Mouse (Mus musculus): ENCODE data around the gene Sqor.

Gene Sqor

DNA sequence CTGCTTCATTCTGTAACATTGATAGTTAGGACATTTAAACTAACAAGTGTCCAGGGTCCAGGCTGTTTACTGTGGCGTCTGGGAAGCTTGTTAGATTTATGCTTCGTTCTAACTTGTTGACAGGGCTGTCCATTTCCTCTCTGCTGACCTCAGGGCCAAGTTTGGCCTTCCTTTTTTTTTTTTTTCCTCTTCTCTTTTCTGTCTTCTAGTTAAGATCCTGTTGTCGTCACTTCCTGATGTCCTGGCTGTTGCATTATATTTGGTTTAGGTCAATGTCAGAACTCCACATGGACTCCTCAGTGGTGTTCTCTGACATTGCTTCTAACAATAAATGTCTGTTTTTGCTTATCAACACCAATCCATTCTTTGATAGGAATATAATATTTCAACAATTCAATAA is 15.4 kb downstream of the Sqor start:
- ChIA-PET CTCF (interaction anchor here in 1 of 4 experiments (0.7 kb wide), 1 partner anchor 593 kb away, joined by 3 read pairs; no protein-coding TSS in a partner anchor), POLR2A (no interaction called here)

DNA sequence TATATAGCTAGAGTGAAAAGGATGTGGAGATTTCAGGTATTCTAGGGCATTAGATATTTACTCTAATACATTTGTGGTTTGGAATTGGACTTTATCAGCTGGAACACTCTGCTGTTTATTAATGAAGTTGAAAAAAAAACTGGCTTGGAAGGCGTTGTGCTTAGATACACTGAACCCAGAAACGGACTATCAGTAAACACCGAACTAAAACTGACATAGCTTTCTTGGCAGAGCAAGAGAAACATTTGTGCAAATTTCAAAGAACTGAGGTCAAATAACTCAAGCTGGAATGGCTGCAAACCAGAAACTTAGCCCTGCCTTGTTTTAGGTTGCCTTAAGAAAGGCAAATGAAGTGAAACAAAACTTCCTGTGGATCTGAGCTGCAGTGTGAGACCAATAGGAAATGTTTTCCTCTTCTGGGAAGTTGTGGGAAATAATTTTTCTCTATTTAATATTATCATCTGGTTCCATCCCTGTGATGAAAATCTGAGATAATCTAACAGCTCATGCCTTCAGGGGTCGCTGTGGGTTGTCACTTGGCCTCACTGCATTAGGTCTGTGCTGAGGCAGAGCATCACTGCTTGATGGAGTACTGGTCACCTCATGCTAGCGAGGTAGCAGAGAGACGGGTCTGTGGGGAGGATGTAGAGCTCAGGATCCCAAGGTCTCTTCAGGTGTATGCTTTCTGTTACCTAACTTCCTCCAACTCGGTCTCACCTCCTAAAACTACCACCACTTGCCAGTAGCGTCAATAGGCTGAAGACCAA is 16.7 kb downstream of the Sqor start:
- ChIA-PET CTCF (interaction anchor here in 1 of 4 experiments (1.1 kb wide), 1 partner anchor 44 kb away, joined by 3 read pairs; no protein-coding TSS in a partner anchor), POLR2A (interaction anchor here in 1 of 4 experiments (0.5 kb wide), 1 partner anchor 372 kb away, joined by 3 read pairs; no protein-coding TSS in a partner anchor)

DNA sequence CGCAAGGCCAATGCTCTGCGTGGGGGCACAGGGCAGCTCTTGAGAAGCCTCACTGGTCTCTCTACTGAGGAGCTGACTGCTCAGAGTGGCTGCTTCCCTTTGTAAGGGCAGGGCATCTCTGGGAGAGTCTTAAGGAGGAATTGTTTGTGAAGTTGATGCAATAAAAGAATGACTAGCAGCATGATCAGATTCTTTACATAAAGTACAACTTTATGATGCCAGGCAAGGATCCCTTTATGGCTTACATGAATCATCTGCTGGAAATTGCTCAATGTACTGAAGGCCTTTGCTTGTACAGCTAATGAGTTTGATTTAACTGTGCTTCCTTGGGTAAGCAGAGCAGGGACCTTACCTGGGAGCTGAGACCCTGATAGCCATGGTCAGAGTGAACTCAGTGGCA is 18.7 kb downstream of the Sqor start:
- ChIA-PET CTCF (no interaction called here), POLR2A (no interaction called here)

DNA sequence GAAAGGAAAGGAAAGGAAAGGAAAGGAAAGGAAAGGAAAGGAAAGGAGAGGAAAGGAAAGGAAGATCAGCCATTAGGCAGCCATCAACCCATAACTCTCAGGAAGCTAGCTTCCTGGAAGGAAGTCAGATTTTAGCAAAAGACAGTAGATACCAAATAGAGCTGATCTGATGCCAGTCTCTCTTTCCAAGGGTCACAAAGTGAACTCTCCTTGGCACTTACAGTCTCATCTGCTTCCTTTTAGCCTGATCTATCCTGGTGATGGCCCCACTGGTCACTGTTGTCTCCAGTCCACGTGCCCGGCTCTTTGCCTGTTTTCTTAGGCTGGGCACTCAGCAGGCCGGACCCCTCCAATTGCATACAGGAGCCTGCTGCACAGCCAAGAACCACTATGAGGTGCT is 19.7 kb downstream of the Sqor start:
- POLR2A ChIA-PET = no interaction called here
- CTCF ChIA-PET = no interaction called here

DNA sequence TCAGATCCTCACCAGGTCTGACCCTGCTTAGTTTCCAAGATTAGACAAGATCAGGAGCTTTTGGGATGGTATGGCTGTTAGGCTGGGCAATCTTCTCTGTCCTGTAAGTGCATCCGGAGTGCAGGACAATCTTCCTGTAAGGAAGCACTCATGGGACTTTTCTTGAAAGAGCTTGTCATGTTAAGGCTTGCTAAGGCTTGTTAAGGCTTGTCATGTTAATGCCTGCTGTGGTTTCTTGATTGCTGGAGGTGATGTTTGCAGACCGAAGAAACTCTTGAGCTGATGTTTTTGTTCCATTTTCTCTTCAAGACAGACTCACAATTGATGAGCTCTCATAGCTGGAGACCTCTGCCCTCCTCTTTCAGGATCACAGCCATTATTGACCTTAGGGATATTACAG is 21.1 kb downstream of the Sqor start:
- ChIA-PET POLR2A (interaction anchor here in 1 of 4 experiments (0.6 kb wide), 1 partner anchor 659 kb away, joined by 6 read pairs; no protein-coding TSS in a partner anchor), CTCF (no interaction called here)

DNA sequence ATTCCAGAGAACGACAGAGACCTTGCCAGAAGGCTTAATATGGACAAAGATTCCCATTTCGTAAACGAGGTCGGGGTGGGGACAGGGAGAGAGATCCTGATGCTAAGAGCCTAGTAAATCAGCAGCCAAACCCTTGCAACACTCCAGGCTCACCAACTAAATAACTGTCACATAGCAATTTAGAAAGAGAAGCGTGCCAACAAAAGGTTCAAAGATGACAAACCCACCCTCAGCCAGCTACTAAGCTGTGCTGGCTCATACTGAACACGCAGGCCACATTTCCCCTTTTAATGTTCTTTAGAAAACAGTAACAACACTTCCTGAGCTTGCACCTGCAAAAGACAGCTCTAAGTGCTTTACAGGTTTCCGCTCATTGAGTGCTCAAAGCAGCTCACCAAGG is 24.3 kb downstream of the Sqor start:
- POLR2A ChIA-PET = no interaction called here
- CTCF ChIA-PET = no interaction called here

DNA sequence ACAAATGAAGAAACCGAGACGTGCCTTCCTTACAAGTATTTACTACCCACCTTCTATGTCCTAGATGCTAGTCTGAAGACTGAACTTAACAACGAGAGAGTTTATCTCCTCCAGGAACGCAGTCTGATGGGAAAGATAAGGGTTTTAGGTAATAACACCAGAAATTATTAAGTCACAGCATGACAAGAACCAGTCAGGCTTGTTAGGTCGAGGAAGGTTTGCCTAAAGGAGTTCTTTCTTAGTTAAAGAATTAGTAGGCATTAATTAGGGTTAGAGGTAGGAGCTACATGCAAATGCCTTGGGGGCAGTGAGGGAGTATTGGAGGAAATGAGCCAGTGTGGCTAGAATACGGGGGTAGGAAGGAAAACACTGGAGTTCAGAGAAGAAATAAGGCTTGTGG is 24.7 kb downstream of the Sqor start:
- CTCF ChIA-PET = no interaction called here

DNA sequence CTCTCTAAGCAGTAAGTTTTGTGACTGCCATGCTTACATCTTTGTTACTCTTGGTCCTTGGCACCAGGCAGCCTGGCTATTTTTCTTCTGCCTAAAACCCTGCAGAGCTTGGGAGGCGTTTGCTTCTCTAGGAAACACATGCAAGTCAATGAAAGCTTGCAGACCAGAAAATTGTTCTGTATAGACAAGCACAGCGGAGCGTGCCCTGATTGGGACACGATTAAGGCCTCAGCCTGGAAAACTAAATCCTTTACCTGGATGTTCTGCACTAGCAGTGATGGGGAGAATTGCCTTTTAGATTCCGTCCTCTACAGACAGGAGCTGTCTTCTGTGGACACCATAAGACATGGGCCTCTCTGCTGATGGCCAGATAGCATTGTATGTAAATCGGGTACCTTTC is 39.4 kb downstream of the Sqor start:
- CTCF ChIA-PET = no interaction called here
- POLR2A ChIA-PET = interaction anchor here in 1 of 4 experiments (0.6 kb wide), 1 partner anchor 923 kb away, joined by 4 read pairs; no protein-coding TSS in a partner anchor

More for the DNA sequence above, 24.7 kb downstream of the Sqor start:
- POLR2A ChIA-PET = no interaction called here

DNA sequence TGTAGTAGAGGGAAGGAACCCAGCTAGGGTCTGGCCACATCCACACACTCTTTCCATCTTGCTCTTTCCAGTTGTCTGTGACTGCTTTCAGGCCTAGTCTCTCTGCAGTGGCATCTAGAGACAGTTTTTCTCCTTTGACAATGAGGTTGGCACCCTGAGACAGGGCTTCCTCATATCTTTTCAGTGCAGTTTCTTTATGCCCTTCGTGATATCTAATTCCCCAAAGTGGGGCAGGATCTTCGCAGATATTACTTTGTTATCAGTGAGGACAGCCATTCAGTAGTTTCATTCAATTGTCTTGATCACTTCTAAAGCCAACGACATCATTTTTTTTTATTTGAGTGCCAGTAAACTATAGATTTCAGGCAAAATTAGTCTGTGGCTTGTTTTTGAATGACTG is 41.0 kb downstream of the Sqor start:
- ChIA-PET CTCF (no interaction called here), POLR2A (no interaction called here)

DNA sequence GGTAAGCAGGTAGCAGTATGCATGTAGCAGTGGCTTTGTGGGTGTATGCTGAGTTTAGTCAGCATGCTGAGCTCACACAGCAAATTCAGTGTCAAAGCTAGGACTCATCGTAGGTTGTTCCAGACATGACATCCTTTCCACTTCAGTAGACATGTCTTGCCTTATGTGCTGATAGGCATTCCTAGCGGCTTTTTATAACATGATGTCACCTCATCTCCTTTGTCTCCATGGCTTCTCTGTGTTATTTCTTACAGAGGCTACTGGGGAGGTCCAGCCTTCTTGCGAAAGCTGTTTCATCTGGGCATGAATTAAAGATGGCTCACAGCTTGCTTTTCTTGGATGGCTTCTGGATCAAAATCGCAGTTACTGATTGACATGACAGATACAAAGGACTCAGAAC is 44.0 kb downstream of the Sqor start:
- ChIA-PET CTCF (no interaction called here), POLR2A (no interaction called here)

DNA sequence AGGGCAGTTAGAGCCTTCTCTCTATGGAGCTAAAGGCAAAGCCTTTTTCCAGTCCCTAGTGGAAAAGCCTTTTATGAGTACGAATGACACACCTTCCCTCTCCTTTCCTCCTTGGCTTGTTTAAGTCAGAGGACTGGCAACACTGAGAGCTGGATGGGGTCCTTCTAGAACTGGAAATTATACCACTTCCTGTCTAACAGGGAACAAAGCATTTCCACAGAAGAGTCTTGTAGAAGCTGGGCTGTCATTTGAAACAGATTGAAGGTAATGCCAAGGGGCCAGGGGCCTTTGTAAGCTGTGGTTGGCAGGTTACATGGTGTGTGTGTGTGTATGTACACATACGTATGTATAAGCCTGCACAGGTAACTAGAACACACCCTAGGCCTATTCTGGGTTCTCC is 51.9 kb downstream of the Sqor start:
- POLR2A ChIA-PET = no interaction called here
- CTCF ChIA-PET = no interaction called here

DNA sequence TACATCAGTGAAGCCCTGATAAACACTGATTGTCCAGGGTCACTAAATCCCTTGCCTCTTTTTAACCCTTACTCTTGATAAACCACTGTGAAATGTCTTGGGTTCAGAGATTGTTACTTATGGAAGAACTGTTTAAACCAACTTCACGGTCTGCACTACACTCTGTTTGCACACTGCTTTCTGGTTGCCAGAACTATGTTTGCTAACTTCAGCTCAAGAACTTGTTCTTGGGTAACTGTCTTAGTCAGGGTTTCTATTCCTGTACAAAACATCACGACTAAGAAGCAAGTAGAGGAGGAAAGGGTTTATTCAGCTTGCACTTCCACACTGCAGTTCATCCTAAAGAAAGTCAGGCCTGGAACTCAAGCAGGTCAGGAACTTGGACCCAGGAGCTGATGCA is 56.2 kb downstream of the Sqor start:
- POLR2A ChIA-PET = no interaction called here
- CTCF ChIA-PET = no interaction called here

DNA sequence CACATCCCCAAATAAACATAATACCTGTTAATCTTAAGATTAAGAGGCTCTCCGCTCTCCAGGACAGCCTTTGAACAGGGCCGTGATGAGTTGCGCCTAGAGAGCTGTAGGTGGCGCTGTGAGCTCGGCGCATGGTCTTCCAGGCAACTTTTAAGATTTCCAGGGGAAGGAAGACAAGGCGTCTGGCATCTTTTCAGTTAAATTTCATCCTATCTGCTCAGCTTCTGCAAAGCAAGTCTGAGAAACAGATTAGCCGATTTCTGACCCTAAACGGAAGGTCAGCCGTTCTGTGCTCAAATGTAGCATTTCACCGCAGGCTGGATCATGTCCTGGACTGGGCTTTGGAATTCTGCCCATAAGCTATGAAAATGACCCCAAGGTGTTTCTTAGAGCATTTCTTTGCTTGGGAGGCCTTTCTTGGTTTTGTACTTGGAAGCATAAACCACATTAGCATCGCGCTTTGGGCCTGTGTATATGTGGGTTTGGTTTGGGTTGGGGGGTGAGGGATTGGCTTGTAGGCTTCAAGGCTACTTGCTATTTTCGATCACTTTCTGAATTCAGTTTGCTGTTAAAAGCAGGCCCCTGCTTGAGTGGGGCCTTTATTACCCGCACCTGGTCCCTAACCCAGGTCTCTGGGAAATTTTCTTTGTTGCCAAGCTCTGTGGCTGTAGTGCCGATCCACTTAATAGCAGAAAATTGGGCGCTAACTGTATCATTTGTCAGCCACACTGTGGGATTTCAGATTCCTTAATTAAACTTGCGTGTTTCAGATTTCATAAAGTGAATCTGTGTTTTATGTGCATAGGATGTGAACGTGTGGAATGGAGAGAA is 60.6 kb downstream of the Sqor start:
- ChIA-PET POLR2A (no interaction called here), CTCF (interaction anchor here (0.7 to 1.5 kb wide), 5 partner anchors 8 to 149 kb away, joined by 3 read pairs; no protein-coding TSS in a partner anchor)

DNA sequence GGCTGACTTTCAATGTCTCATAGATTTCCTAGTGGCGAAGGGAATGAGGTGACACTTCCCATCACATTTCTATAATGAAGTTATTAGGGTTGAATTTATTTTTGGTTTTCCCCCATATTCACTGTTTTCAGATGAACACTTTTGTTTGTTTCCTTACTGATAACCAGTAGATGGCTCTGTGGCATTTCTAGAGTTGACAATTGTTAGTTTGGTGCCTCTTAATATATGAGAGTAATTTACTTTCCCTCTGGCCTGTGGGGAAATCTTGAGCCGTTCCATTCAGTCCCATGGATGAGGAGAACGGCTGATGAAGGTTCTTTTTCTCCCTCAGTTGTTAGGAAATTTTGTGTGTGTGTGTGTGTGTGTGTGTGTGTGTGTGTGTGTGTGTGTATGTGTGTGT is 61.3 kb downstream of the Sqor start:
- ChIA-PET POLR2A (no interaction called here), CTCF (interaction anchor here in 1 of 4 experiments (1.5 kb wide), 1 partner anchor 8 kb away, joined by 3 read pairs; no protein-coding TSS in a partner anchor)

DNA sequence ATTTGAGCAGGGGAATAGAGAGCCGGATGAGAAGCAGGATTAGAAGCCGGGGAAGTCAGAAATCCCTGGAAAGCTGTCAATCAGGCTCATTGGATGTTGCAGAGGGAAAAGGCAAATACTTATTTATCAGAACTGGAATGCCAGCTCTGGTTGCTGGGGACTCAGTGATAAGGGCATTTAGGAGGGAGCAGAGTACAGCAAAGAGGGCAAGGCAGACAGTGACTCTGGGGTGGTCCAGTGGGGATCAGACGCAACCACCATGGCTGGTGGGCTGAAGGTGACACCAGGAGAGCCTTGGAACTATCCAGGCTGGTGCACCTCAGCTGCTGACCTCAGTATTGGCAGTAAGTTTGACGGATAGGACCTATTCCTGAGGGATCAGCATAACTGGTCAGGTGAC is 89.6 kb downstream of the Sqor start:
- ChIA-PET POLR2A (no interaction called here), CTCF (interaction anchor here in 1 of 4 experiments (0.6 kb wide), 1 partner anchor 498 kb away, joined by 3 read pairs; no protein-coding TSS in a partner anchor)

DNA sequence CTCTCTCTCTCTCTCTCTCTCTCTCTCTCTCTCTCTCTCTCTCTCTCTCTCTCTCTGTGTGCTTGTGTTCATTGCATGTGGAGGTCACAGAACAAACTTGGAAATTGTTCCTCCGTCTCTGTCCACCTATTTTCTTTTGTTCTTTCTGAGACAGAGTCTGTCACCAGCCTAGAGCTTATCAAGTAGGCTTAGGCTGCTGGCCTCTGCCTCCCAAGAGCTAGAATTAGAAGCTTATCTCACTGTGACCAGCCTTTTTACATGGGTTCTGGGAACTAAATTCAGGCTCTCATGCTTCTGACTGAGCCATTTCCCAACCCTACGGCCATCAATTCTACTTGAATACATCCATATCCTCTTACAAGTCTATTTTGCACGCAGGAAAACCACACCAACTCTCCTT is 90.3 kb downstream of the Sqor start:
- ChIA-PET POLR2A (no interaction called here), CTCF (no interaction called here)

All from embryonic stem cell, embryonic (primary cell).